Mouse (Mus musculus): Measurements from ENCODE around the gene Wdtc1.

Wdtc1 gene

DNA sequence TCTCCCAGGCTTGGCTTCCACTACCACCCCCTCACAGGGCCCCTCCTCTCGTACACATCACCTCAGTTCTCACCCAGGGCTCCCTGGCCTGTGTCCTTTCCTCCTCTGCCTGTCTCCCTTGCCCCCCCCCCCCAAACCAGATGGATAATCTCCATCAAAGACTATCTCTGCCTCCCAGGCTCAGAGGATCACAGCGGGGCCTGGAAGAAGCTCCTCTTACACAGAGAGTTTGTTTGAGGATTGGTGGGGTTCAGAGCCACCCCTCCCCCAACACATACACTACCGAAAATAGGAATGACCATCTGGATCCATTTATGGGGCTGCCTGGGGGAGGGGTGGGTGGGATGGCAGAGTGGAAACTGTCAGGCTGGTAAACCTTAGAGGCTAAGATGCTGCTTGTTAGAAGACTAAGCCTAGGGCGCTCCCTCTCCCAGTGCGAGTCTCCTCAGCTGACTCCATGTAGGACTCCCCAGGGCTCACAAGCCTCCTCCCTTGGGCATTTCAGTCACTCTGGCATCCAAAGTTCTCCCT lies 71.3 kb downstream of the Wdtc1 start:
- peak; percentile 67 for DNase-seq (ENCODE audit: low read depth, low spot score)

DNA sequence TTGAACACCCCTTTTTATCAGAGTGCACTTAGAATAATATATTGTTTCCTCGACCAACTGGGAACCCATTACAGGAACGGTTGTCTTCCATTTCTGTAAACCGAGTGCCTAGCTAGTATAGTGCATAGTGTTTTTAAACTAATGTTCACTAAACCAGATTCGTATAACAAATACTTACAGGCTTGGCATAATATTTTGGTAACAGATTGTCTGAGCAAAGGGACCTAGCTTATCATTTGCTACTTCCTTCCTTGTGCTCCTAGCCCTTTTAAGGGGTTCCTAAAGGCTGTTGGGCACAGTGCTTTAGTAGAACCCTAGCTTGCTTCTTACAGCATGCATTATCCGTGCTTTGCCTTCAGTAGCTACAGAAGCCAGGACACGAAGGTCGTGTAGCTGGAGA lies 71.8 kb downstream of the Wdtc1 start:
- no peak for DNase-seq (ENCODE audit: low read depth, low spot score)

DNA sequence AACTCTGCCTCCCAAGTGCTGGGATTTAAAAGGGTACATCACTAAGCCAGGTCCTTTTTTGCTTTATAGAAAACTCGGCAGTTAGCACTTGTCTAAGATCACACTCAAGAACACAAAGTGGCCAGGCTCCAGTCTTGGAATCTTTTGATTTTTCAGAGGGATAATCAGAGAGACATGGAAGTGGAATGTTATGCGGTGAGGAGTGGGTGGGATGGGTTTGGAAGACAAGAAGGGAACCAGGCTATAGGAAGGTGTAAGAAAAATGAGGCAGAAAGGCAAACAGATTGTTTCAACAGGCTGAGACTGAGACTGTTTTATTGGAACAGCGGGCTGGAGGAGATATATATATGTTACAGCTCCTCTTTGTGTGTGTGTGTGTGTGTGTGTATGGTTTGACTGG lies 74.8 kb downstream of the Wdtc1 start:
- no peak for DNase-seq (ENCODE audit: low read depth, low spot score)

DNA sequence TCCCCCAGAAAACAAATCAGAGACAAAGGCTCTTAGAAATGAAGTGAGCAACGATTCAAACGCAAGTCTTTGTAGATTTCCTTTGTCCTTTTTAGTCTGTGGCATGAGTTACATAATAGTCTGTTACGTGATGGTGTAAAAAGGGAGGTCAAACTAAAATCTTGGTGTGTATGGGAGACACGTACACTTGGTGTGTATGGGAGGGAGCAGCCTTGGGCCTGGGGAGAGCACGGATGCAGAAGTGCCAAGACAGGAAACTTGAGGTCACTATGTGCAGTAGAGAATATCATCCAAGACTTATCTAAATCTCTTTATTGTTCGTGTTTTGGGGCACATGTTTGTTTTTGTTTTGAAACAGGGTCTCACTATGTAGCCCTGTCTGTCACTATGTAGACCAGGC lies 75.2 kb downstream of the Wdtc1 start:
- DNase-seq (ENCODE audit: low read depth, low spot score) = no peak

DNA sequence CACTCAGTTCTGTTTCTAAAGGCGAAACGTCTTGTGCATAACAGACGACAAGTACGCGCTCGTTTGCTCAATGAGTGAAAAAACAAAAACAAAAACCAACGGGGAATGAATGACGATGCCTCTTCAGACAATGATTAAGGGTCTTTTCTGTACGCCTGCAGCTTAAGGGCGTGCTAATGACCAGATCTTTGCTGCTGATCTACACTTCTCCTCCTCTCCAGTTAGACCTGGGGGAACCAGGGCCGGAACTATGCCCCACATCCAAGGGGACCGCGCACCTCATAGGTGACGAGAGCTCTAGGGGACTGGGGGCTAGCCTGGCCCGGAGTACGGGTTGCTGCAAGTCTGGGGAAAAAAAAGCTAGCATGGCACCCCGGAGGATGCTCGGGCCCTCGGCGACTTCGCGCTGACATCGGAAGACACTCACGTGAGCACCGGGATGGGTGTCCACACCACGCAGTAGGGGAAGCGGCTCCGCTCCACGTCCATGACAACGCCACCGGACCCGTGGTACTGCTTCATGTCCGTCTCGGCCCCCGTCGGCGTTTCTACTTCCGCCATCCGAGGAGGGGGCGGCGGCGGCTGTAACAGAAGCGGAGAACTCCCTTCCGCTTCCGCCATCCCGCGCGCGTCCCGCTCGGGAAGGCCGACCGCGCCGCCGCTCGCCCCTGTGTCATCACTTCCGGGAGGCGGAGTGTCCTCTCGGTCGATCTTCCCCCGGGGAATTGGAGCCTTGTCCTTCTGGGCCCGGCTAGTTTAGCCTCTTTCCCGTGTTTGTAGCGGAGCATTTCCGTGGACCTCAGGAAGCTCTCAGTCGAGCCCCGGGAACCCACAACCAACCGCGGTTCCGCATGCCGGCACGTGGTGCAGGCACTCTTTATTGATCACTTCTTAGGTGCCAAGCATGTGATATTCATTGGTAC lies 75.9 kb downstream of the Wdtc1 start, which contains the start of gene Tmem222:
Gene Tmem222 (minus strand): TSS at position 689 of the 923 bp plus-strand sequence.
- peak; percentile 93 for DNase-seq (ENCODE audit: low read depth, low spot score)

DNA sequence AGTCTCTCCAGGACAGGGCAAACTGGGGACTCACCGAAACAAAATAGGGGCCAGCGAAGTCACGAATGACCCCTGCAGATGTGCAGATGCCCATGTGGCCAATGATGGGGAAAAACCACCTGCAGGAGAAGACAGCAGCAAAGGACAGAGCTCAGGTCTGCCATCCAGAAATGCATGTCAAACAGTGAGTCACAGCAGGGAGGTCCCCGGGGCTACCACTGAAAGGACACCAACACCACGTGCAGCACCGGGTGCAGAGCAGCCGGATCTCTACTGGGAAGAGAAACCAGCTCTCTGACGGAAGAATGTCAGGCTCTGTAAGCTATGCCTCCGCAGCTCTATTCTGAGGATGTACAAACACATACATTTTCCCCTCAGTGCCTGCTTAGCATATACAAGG lies 82.4 kb downstream of the Wdtc1 start:
- DNase-seq (ENCODE audit: low read depth, low spot score) = no peak

DNA sequence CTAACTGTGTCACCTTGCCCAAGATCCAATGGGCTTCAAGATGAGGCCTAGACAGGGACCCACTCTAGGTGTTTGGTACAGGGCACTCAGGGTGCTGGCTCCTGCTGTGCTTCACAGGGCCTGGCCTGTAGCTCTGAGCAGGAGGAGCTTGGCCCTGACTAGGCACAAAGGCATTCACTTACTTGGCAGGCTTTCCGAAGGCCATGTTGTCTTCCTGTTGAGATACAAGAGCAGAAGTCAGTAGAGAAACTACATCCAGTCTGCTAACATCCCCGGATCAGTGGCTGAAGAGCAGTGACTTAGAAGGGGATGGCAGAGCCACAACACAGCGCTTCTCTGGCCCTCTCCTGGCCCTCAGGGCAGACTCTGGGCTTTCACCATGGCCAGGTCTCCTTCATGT lies 83.7 kb downstream of the Wdtc1 start:
- DNase-seq (ENCODE audit: low read depth, low spot score) = no peak

DNA sequence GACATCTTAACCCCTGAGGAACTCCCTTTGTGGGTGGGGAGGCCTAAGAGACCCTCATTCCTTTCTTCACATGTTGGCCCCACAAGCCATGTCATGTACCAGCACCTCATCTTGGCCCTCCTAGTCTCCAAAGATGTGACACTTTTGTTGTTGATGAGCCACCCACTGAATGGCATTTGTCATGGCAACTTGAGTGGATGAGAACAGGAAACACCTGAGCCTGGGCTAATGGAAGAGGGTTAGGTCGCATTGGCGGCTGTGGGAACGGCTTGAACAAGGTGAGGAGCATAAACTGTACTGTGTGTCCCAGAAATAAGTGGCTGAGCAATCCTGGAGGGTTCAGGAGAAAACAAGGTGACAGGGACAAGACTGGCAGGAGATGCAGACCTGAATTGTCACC lies 84.3 kb downstream of the Wdtc1 start:
- no peak for DNase-seq (ENCODE audit: low read depth, low spot score)

DNA sequence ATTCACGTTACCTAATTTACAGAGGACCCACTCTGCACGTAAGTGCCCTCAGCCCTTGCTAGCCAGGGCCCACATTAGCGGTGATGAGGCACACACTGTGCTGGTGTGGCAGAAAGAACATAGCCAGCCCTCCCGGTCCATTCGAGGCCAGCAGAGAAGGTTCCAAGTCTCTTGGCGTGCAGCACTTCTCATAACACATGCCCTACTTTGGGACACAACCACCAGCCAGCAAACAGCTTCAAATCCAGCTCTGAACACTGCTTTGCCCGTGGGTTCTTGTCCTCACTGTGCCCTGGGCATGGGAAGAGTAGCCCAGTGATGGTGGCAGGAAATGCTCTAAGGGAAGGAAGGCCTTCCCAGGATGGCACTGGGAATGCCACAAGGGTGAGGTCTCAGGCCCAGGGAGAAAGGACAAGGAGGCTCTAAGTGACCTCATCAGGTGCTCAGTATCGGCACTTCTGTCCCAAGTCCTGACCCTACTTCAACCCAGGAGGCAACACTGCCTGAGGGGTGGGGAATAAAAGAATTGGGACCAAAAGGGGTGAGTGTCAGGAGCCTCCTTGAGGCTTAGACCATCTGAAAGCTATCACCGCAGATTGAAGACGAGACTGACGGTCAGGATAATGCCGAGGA lies 86.9 kb downstream of the Wdtc1 start:
- no peak for DNase-seq (ENCODE audit: low read depth, low spot score)

DNA sequence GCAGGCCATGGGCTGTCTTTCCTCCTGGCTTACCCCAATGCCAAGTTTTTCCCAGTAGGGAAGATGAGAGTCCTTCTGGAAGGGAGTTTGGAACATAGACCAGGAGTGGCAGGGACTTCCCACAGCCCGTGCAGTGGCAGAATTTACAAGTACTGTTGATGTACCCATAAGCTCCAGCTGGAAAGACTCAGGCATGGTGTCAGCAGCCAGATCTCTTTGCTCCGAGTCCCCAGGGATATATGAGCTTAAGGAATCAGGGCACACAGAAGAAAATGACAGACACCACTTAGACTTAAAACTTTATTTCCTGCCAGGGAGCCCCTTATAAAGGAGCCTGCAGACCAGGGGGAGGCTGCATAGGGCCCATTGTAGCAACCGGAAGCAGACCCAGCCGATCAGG lies 87.5 kb downstream of the Wdtc1 start:
- no peak for DNase-seq (ENCODE audit: low read depth, low spot score)

DNA sequence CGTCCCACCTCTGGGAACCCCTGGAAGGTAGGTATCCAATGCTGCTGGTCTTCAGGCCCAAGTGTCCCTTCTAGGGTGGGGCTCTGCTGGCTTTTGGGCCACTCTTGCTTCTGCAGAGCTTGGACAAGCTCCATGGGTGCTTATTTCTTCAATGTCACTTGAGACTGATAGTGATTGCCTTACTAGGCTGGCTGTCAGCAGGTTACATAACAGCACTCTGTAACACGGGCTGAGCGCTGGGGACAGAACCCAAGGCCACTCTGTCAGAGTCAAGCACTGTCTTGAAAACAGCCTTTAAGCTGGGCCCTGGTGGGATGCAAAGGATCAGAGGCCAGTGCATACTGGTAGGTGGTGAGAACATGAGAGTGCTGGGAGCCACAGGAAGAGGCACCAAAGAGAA lies 88.0 kb downstream of the Wdtc1 start:
- DNase-seq (ENCODE audit: low read depth, low spot score) = no peak

DNA sequence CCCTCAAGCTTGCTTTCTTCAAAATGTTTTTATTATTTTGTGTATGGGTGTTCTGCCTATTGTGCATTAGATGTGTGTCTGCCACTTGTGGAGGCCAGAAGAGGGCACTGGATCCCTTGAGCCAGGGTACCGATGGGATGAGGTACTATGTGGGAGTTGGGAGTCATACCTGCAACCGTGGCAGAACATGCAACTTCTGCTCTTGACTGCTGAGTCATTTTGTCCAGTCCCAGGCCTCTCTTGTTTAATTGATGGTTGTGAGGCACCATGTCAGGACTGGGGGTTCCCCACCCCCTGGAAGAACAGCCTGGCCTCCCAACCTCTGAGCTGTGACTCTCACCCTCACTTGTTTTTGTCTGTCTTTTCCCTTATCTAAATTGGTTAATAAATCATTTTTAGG lies 88.7 kb downstream of the Wdtc1 start:
- DNase-seq (ENCODE audit: low read depth, low spot score) = no peak

DNA sequence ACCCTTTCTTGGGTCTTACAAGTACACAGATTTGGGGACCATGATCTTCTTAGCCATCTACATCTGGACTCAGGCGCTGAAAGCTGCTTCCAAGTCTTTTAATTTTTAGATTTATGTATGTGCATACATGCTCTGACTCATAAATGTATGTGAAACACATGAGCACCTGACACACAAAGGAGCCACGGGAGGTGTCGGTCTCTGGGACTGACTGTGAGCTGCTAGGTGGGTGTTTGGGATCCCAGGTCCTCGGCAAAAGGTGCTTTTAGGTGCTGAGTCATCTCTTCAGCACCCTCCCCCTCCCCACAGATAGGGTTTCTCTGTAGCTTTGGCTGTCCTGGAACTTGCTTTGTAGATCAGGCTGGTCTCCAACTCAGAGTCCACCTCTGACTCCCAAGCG lies 89.5 kb downstream of the Wdtc1 start:
- no peak for DNase-seq (ENCODE audit: low read depth, low spot score)

DNA sequence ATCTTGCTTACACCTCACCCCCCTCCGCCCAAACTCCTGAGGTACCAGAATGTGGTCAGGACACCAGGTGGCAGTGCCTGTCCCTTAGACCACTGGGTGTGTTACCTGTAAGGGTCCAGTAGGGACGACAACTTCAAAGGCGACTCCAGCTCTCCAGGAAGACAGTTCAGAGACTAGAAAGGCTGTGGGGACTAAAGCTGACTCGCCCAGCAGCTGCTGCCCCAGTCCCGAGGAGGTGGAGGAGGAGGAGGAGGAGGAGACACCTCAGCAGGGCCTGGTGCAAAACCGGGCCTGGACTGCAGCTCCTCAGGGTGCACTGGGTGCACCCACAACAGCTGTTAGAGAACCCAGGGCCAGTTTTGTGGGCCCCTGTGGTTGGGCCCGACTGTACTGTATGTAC lies 90.4 kb downstream of the Wdtc1 start, which contains the start of gene Sytl1:
Gene Sytl1 (minus strand): TSS at position 232 of the 400 bp plus-strand sequence.
- DNase-seq (ENCODE audit: low read depth, low spot score) = no peak

DNA sequence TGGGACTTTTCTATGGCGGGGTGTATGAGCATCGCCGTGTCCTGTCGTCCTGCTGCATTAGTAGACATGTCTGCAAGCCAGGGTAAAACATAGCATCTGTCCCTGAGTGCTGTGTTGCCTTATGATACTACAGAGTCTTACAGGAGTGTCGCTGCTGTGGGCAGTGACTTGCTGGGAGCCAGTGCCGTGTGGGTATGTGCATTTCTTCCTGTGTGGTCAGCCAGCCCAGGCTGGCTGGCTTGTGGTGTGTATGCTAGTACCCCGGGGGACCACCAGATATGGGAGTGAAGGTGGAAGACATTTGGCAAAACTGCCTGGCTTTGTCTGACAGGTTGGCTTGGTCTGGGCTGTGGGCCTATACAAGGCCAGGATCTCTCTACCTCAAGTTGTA lies 90.9 kb downstream of the Wdtc1 start:
- no peak for DNase-seq (ENCODE audit: low read depth, low spot score)

DNA sequence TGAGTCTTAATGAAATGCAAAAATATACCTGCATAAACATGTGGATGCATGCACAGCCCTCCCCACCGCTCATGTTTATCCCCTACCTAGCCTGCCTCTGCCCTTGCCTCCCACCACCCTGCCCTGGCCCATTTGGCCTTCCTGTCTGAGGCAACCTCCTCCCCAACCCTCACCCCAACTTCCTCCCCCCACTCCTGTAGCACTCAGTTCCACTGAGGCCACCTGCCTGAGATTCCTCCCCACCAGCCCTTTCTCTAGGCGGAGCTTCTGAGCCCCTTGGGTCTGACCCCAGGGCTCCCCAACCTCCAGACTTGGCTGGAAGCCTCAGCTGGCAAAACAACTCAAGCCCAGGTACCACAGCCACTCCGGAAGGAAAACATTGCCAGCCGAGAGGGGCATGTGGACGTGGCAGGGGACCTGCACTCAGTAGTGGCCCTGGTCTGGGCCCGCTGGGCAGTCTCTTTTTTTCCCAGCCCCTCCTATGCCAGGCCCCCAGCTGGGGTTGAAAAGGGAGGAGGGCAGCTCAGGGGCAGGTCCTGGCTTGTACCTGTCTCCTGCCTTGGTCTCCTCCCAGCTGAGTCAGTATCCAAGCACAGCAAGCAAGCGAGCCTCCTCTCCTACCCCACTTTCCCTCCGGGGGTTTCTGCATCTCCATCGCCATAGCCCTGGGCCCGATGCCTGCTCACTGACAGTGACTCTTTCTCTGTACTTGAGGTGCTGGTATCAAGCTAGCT lies 91.5 kb downstream of the Wdtc1 start:
- DNase-seq (ENCODE audit: low read depth, low spot score) = no peak

DNA sequence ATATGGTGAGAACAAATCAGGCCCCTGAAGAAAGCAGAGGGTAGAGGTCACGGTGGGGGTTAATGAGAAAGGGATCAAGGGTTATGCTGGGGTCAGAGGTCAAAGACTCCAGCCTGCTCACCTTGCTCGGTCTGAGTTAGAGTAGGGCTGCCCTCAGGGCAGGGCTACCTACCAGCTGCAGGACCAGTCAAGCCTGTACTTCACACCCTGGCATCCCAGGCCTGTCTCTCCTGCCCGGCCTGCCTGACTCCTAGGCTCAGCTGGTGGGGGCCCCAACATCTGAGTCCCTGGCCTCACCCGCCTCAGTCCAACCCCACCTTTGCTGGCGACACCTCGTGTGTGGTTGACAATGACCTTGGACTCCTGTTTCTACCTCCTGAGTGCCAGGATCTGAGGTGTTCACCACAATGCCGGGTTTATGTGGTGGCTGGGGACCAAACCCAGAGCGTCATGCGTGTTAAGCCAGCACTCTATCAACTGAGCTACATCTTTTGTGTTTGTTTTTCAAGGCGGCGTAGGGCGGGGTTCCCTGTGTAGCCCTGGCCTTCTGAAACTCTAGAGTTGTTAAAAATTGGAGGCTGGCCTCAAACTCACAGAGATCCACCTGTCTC lies 95.4 kb downstream of the Wdtc1 start:
- DNase-seq (ENCODE audit: low read depth, low spot score) = no peak

DNA sequence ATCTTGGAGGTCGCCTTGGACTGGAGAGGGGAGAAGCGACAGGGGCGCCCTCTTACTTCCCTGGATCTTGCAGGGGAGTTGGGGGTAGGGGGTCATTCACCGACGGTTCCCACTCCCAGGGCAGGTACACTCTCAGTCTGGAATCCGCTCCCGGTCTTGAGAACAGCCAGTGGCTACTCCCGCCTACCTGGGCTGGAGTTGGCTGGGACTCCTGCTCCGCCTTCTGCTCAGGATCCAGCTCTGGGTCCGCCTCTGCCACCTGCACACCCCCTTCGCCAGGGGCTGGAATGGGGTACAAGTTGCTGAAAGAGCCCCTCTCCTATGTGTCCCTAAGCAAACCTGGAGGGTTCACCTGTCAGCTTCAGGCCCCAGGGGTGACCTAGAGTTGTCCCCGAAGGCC lies 96.1 kb downstream of the Wdtc1 start:
- DNase-seq (ENCODE audit: low read depth, low spot score) = no peak

DNA sequence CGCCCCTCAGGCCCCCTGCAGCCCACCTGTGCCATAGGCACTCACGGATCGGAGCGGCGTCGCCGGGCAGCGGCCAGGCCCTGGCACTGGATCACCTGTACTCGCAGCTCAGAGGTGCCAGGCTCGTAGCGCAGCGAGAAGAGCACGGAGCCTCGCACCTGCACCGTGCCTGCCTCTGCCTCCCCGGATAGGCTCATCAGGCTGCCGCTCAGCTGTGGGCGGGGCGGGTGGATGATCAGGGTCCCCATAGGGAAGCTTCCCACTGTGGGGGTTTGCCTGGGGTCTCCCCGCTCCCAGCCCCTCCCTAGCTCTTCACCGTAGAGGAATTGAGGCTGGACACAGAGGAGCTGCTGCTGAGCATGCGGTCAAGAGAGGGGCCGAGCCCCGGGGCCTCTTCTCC lies 96.5 kb downstream of the Wdtc1 start:
- DNase-seq (ENCODE audit: low read depth, low spot score) = no peak

DNA sequence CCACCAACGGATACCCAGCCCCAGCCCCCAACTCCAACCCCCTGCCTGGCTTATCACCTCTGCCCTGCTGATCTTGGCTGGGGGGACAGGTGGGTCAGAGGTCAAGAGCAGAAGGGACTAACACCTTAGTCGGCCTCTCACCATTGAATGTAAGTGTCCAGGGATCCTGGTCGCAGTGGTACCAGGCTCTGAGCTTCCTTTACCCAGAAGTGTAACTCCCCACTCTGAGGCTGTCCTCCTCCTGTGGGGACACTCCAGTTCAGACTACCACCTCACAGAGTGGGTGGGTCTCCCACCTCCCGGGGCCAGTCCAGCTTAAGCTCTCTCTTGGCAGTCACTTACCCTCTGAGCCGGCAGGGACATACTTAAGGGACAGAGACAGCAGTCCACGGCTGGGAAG lies 97.9 kb downstream of the Wdtc1 start:
- no peak for DNase-seq (ENCODE audit: low read depth, low spot score)

DNA sequence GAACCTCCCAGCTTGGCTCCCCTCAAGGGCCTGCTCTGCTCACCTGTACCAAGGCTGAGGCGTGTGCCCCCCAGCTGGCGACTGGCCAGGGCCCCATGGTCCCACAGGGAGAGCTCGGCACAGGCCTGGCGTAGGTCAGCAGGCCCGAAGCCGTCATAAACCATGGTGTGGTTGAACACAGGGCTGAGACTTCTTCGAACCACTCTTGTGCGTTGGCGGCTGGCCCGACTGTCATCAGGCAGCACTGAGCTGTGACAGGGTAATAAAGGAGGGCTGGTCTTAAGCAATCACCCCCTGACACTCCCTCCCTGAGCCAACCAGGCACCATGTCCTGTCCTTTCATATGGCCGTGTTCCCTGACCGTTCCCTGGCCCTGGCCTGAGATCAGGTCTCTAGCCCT lies 99.9 kb downstream of the Wdtc1 start:
- DNase-seq (ENCODE audit: low read depth, low spot score) = no peak

DNA sequence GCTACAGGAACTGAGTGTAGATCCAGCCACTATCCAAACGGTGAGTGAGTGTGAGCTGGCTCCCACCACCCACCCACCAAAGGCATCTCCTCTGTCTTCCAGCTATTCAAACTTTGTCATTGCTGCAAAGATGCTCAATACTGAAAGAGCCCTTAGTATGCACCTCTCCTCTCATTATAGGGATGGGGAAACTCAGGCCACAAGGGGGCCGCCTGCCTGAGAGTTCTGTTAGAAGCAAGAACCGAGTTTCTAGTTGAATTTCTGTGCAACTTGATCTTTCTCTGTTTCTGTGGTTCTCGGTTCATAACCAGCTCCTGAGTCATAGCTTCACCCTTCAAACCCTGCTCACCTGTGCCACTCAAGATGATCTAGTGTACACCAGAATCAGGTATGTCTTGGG lies 101.2 kb downstream of the Wdtc1 start:
- DNase-seq (ENCODE audit: low read depth, low spot score) = no peak
